Mouse (Mus musculus): ENCODE measurements at regions not wholly inside any gene's neighbourhood (a gene's known extent, or its start where the extent isn't known, plus 50 kb on each side); places are given as distances from the start of the nearest gene placed in this dataset.

DNA sequence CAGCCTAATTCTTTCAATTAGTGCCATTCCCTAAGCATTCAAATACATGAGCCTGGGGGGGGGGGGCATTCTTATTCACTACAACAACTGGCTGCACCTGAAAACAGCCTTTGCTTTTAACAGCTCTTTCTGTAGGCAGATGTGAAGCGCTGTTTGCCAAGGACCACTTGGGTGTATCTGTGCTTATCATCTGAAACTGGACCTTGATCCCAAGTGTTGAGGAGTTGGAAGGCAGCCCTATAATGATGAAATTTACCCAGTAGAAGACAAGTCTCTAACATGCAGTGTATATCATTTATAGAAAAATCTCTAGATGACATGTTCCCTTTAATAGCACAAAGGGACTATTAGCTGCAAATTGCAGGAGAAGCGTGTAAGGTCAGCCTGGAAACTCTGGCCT is 660.0 kb downstream of the Zfp619 start:
- TF ChIP-seq POLR2A (IDR thresholded peaks at IDR 0.05; ENCODE audit: low read depth, low read length) (no peak), CTCF (IDR thresholded peaks at IDR 0.05; ENCODE audit: extremely low read depth, insufficient read length, insufficient replicate concordance, low read depth, low read length) (no peak)

Measured in small intestine, adult 2 months (tissue).